Mouse (Mus musculus) heart, embryonic 15.5 days (tissue): ENCODE measurements at regions not wholly inside any gene's neighbourhood (a gene's known extent, or its start where the extent isn't known, plus 50 kb on each side); places are given as distances from the start of the nearest gene placed in this dataset.
A peak's percentile ranks its signal among the peaks of the same experiment; 100 is the strongest.

Source experiments
- ATAC-seq: fragments of 200-750 bp; cut with Nextera tagmentation; replicated peaks from 2 replicates; pipeline ENCODE4 v1.8.0; 2017; ENCODE audit warnings: low read depth, moderate TSS enrichment; ENCODE audit not compliant: insufficient number of reproducible peaks, insufficient read depth, low FRiP score
- H3K27ac ChIP-seq: fragments of 300-500 bp; sonication (generic); 2 replicates; pipeline ENCODE4 v1.5.1; 2015; ENCODE audit warnings: mild to moderate bottlenecking, inconsistent platforms
- H3K27me3 ChIP-seq: fragments of 300-500 bp; sonication (generic); 2 replicates; pipeline ENCODE4 v1.6.1; 2015; ENCODE audit warnings: inconsistent platforms
- H3K36me3 ChIP-seq: fragments of 300-500 bp; sonication (generic); 2 replicates; pipeline ENCODE4 v1.6.1; 2015; ENCODE audit warnings: mild to moderate bottlenecking, inconsistent platforms
- H3K4me1 ChIP-seq: fragments of 300-500 bp; sonication (generic); replicated peaks from 2 replicates; pipeline ENCODE4 v1.6.1; 2015; ENCODE audit warnings: inconsistent platforms
- H3K4me2 ChIP-seq: fragments of 300-500 bp; sonication (generic); 2 replicates; pipeline ENCODE4 v1.6.1; 2015; ENCODE audit warnings: inconsistent platforms, mild to moderate bottlenecking, moderate library complexity
- H3K4me3 ChIP-seq: fragments of 300-500 bp; sonication (generic); 2 replicates; pipeline ENCODE4 v1.5.1; 2015; ENCODE audit warnings: mild to moderate bottlenecking, inconsistent platforms
- H3K9ac ChIP-seq: fragments of 300-500 bp; sonication (generic); 2 replicates; pipeline ENCODE4 v1.6.1; 2015; ENCODE audit warnings: mild to moderate bottlenecking, inconsistent platforms
- H3K9me3 ChIP-seq: fragments of 300-500 bp; sonication (generic); replicated peaks from 2 replicates; pipeline ENCODE4 v1.6.1; 2016; ENCODE audit warnings: inconsistent platforms
- whole genome bisulfite sequencing: fragments of 180-500 bp; shearing (Covaris S2); methylation state at CpG from one replicate; pipeline ENCODE4 v1.1.7; 2015; ENCODE audit warnings: mixed read lengths; 5-methylcytosine and 5-hydroxymethylcytosine counted together

- no peaks in the 10 kb centered on the region for H3K36me3 ChIP-seq
- no peak for ATAC-seq
- H3K4me2 ChIP-seq, result no peak overlapping the region
- 78% methylated on average over 10 of the region's 10 CpGs for WGBS
- H3K9ac ChIP-seq, result no peak overlapping the region
- no peak overlapping the region for H3K4me3 ChIP-seq
- H3K27me3 ChIP-seq, result no peaks in the 10 kb centered on the region
- no peaks in the 10 kb centered on the region for H3K4me1 ChIP-seq
- H3K27ac ChIP-seq, result no peak overlapping the region
- no peaks in the 10 kb centered on the region for H3K9me3 ChIP-seq
Measured at GRCm38 (mm10) chr7:70541881-70542665, 175.5 kb upstream of the Nr2f2 start.

GRCm38 (mm10) chr7:70539121-70539642, 172.6 kb upstream of the Nr2f2 start:
- Histone ChIP-seq H3K9ac (no peak overlapping the region), H3K27ac (no peak overlapping the region), H3K4me1 (no peaks in the 10 kb centered on the region), H3K36me3 (no peaks in the 10 kb centered on the region), H3K27me3 (no peaks in the 10 kb centered on the region), H3K9me3 (no peaks in the 10 kb centered on the region), H3K4me3 (no peak overlapping the region), H3K4me2 (no peak overlapping the region)
- ATAC-seq, result no peak
- WGBS, result 70% methylated on average over 9 of the region's 9 CpGs

GRCm38 (mm10) chr7:70536046-70536445, 169.5 kb upstream of the Nr2f2 start:
- H3K4me3 ChIP-seq, result no peak overlapping the region
- no peaks in the 10 kb centered on the region for H3K27me3 ChIP-seq
- H3K9ac ChIP-seq, result no peak overlapping the region
- no peaks in the 10 kb centered on the region for H3K36me3 ChIP-seq
- H3K27ac ChIP-seq, result no peak overlapping the region
- 71% methylated on average over 6 of the region's 6 CpGs for WGBS
- H3K4me2 ChIP-seq, result no peak overlapping the region
- no peaks in the 10 kb centered on the region for H3K4me1 ChIP-seq
- ATAC-seq, result no peak
- 0 out of 2 replicates have a peak, but pooled peaks cover 2% of the 10 kb centered on the region for H3K9me3 ChIP-seq

- Histone ChIP-seq H3K36me3 (no peaks in the 10 kb centered on the region), H3K9ac (no peak overlapping the region), H3K4me2 (no peak overlapping the region), H3K27me3 (no peaks in the 10 kb centered on the region), H3K4me1 (no peaks in the 10 kb centered on the region), H3K4me3 (no peak overlapping the region), H3K27ac (no peak overlapping the region), H3K9me3 (0 out of 2 replicates have a peak, but pooled peaks cover 4% of the 10 kb centered on the region)
- WGBS, result 69% methylated on average over 1 of the region's 1 CpGs
- ATAC-seq, result no peak
Measured at GRCm38 (mm10) chr7:70533552-70533951, 167.0 kb upstream of the Nr2f2 start.

- no peak overlapping the region for H3K4me3 ChIP-seq
- no peaks in the 10 kb centered on the region for H3K36me3 ChIP-seq
- no peak overlapping the region for H3K9ac ChIP-seq
- no peak overlapping the region for H3K4me2 ChIP-seq
- 55% methylated on average over 4 of the region's 4 CpGs for WGBS
- no peak for ATAC-seq
- H3K4me1 ChIP-seq, result no peaks in the 10 kb centered on the region
- H3K27ac ChIP-seq, result no peak overlapping the region
- H3K27me3 ChIP-seq, result no peaks in the 10 kb centered on the region
- H3K9me3 ChIP-seq, result 0 out of 2 replicates have a peak, but pooled peaks cover 7% of the 10 kb centered on the region
Measured at GRCm38 (mm10) chr7:70527921-70528320, 161.4 kb upstream of the Nr2f2 start.

- ATAC-seq, result no peak
- Histone ChIP-seq H3K9ac (no peak overlapping the region), H3K27ac (no peak overlapping the region), H3K36me3 (no peaks in the 10 kb centered on the region), H3K4me2 (no peak overlapping the region), H3K27me3 (no peaks in the 10 kb centered on the region), H3K4me1 (no peaks in the 10 kb centered on the region), H3K9me3 (0 out of 2 replicates have a peak, but pooled peaks cover 3% of the 10 kb centered on the region), H3K4me3 (no peak overlapping the region)
- 90% methylated on average over 2 of the region's 2 CpGs for WGBS
Measured at GRCm38 (mm10) chr7:70525372-70525771, 158.8 kb upstream of the Nr2f2 start.

GRCm38 (mm10) chr7:70524744-70525143, 158.2 kb upstream of the Nr2f2 start:
- H3K9ac ChIP-seq, result no peak overlapping the region
- 88% methylated on average over 9 of the region's 9 CpGs for WGBS
- no peaks in the 10 kb centered on the region for H3K4me1 ChIP-seq
- H3K27ac ChIP-seq, result no peak overlapping the region
- no peaks in the 10 kb centered on the region for H3K36me3 ChIP-seq
- no peak overlapping the region for H3K4me2 ChIP-seq
- no peak for ATAC-seq
- no peak overlapping the region for H3K4me3 ChIP-seq
- H3K27me3 ChIP-seq, result no peaks in the 10 kb centered on the region
- 0 out of 2 replicates have a peak, but pooled peaks cover 3% of the 10 kb centered on the region for H3K9me3 ChIP-seq

- no peak overlapping the region for H3K9ac ChIP-seq
- ATAC-seq, result no peak
- WGBS, result 85% methylated on average over 4 of the region's 4 CpGs
- H3K4me3 ChIP-seq, result no peak overlapping the region
- H3K4me1 ChIP-seq, result no peaks in the 10 kb centered on the region
- no peaks in the 10 kb centered on the region for H3K36me3 ChIP-seq
- H3K27ac ChIP-seq, result no peak overlapping the region
- no peaks in the 10 kb centered on the region for H3K27me3 ChIP-seq
- 0 out of 2 replicates have a peak, but pooled peaks cover 3% of the 10 kb centered on the region for H3K9me3 ChIP-seq
- no peak overlapping the region for H3K4me2 ChIP-seq
Measured at GRCm38 (mm10) chr7:70524251-70524650, 157.7 kb upstream of the Nr2f2 start.

- no peak overlapping the region for H3K27ac ChIP-seq
- no peaks in the 10 kb centered on the region for H3K36me3 ChIP-seq
- ATAC-seq, result no peak
- H3K4me3 ChIP-seq, result no peak overlapping the region
- H3K9ac ChIP-seq, result no peak overlapping the region
- no peaks in the 10 kb centered on the region for H3K27me3 ChIP-seq
- H3K4me2 ChIP-seq, result no peak overlapping the region
- H3K4me1 ChIP-seq, result peaks cover 9% of the 10 kb centered on the region; the same call in 1 of the 2 replicates
- WGBS, result 56% methylated on average over 3 of the region's 3 CpGs
- H3K9me3 ChIP-seq, result no peaks in the 10 kb centered on the region
Measured at GRCm38 (mm10) chr7:70516741-70517140, 150.2 kb upstream of the Nr2f2 start.

- H3K4me1 ChIP-seq, result peaks cover 9% of the 10 kb centered on the region; the same call in 1 of the 2 replicates
- 29% methylated on average over 8 of the region's 8 CpGs for WGBS
- H3K9ac ChIP-seq, result no peak overlapping the region
- H3K27me3 ChIP-seq, result no peaks in the 10 kb centered on the region
- no peaks in the 10 kb centered on the region for H3K36me3 ChIP-seq
- no peak overlapping the region for H3K4me3 ChIP-seq
- no peaks in the 10 kb centered on the region for H3K9me3 ChIP-seq
- H3K27ac ChIP-seq, result no peak overlapping the region
- no peak for ATAC-seq
- peak overlapping the region; percentile 9; the same call in 1 of the 2 replicates for H3K4me2 ChIP-seq
Measured at GRCm38 (mm10) chr7:70515341-70515851, 148.9 kb upstream of the Nr2f2 start.

GRCm38 (mm10) chr7:70514666-70515065, 148.1 kb upstream of the Nr2f2 start:
- Histone ChIP-seq H3K9me3 (no peaks in the 10 kb centered on the region), H3K4me2 (peak overlapping the region; percentile 9; the same call in 1 of the 2 replicates), H3K27ac (no peak overlapping the region), H3K36me3 (no peaks in the 10 kb centered on the region), H3K4me1 (peaks cover 9% of the 10 kb centered on the region; the same call in 1 of the 2 replicates), H3K9ac (no peak overlapping the region), H3K27me3 (no peaks in the 10 kb centered on the region), H3K4me3 (no peak overlapping the region)
- WGBS, result 11% methylated on average over 6 of the region's 6 CpGs
- no peak for ATAC-seq
